Mouse (Mus musculus): ENCODE measurements around the gene Gdf15.
A peak's percentile ranks its signal among the peaks of the same experiment; 100 is the strongest.

Gdf15 gene

GRCm38 (mm10) chr8:70606780-70607602, 25.3 kb downstream of the Gdf15 start:
- no peak for DNase-seq (ENCODE audit: low spot score in 2 of 2)

- DNase-seq (ENCODE audit: low spot score in 2 of 2): no peak
Measured at GRCm38 (mm10) chr8:70605871-70606779, 26.1 kb downstream of the Gdf15 start.

DNA sequence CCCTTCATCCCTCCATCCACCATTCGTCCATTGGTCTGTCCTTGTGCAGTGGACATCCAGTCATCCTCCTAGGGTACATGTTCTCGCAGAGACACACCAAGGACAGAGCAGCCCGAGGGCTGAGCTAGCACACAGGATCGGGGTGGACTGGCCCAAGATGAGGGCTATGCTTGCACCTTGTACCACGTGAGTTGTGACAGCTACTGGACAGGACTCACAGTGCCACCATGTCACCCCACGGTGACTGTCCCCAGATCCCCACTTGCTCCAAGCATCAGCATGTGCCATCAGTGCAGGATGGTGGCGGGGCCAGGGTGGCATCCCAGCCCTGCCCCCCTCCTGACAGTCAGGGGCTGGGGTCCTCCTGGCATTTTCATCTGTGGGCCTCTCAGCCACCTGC, 27.7 kb downstream of the Gdf15 start:
- no peak for DNase-seq (ENCODE audit: low spot score in 2 of 2)

DNA sequence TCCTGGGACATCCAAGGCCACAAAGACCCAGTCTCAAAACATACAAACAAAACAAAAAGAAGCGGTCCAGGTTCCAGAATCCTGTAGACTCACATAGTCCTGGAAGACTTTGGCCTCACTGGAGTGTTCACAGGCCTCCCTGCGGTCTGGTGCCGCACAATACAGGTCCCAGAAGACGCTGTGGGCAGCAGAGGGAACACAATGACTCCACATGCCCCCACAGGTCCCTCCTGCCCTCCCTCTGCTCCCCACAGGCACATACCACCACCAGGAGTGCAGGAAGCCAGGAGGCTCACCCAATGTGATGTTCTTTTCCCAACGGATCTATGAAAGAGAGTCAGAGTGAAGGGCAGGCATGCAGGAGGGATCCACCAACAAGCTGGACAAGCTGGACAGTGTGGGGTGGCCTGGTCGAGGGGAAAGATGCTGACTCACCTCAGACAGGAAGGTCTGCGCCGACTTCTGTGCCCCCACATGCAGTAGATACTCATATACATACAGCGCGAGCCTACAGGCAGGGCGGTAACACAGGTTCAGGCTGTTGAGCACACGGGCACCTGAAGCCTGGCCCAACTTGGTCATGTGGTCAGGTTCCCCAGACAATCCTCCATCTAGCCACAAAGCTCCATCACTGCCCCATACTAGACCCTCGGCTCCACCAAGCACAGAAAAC, 30.0 kb downstream of the Gdf15 start:
- DNase-seq (ENCODE audit: low spot score in 2 of 2): no peak

DNA sequence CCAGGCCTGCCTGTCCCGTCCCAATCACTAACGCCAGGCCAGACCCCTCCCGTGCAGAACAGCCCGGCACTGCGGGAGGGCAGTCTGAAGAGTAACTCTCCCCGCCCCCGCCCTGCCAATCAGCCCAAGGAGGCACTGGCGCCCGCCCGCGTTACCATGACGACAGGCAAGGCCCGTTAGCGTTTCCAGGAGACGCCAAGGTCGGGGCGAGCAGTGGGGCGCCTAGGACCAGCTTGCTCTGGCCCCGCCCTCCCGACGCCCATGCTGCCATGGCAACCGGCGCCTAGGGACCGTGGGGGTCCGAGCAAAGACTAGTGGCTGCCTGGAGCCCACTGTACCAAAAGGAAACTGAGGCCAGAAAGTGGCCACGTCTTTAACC, 31.0 kb downstream of the Gdf15 start:
- DNase-seq (ENCODE audit: low spot score in 2 of 2): peak in 1 of 2 experiments; percentile 81

DNA sequence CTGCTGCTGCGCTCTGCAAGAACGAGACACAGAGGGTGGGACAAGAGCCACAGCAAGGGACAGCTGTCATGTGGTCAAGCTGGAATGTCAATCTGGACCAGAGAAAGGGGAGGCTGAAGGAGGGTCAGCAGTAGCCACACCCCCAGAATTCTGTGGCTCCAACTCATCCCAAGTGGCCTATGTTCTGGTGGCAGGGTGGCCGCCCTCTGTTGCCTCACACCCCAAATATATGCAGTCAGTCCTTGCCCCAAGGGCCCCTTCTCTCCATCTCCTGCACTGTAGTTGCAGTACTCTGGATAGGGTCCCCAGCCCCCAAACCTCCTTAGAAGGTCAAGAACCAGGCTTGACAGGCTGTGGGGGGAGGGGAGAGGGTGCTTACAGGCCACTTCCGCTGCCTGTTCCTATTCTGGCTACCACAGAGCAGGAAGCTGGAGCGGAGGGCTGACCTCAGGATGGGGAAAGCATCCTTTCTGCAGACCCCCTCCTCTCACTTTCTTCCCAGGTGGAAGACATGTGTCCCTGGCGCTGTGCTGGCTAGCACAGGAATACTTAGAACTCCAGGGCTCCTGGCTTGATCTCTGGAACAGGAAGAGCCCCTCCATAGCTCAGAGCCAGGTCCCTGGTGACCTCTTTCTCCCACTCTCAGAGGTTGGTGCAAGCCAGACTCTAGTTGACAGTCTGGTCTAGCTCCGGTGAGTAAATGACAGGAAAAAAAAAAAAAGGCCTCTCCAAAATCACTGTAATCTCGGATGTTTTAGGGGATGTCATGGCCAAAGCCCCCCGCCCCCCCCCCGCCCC, 31.6 kb downstream of the Gdf15 start:
- no peak for DNase-seq (ENCODE audit: low spot score in 2 of 2)

- no peak for DNase-seq (ENCODE audit: low spot score in 2 of 2)
Measured at GRCm38 (mm10) chr8:70599507-70600290, 32.6 kb downstream of the Gdf15 start.

DNA sequence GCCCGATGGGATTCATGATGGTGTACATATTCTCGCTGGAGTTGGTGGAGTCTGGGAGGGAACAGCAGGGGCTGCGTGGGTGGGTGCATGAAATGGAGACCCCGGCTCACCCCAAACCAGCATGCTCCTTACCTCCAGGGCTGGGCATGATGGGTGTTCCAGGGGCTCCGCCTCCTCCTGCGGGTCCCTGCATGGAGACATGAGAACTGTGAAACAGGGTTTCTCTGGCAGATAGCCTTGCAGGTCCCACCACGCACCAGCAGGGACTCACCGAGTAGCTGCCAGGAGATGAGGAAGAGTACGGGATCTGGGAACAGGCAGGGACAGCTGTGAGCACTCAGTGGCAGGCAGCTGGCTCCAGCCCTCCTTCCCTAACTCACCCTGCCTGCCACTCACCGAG, 33.5 kb downstream of the Gdf15 start:
- DNase-seq (ENCODE audit: low spot score in 2 of 2): no peak

- peak in 1 of 2 experiments; percentile 87 for DNase-seq (ENCODE audit: low spot score in 2 of 2)
Measured at GRCm38 (mm10) chr8:70598283-70598682, 34.0 kb downstream of the Gdf15 start.

GRCm38 (mm10) chr8:70597417-70598272, 34.6 kb downstream of the Gdf15 start:
- no peak for DNase-seq (ENCODE audit: low spot score in 2 of 2)

DNA sequence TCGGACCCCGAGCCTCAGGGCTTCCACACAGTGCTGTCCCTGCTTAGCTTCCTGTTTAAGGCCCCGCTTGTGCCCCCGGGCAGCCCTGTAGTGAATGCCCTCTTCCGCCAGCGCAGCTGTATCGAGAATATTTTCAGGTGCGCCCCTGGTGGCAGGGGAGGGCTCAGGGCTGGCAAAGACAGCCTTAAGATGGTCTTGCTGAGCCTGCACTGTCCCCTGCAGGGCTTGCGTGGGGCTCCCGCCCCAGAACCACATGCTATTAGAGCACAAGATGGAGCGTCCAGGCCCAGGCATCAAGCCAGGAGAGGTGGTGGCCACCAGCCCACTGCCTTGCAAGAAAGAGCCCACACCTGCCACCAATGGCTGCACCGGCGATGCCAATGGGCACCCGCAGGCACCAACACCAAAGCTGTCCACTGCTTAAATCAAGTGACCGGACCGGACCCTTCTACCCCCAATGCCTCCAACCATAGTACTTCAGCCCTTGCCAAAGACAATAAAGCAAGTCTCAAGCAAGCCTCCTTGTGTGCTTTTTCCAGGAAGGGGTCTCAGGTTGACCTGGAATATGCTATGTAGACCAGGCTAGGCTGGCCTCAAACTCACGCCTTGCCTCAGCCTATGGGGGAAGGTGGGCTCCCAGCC, 35.4 kb downstream of the Gdf15 start:
- DNase-seq (ENCODE audit: low spot score in 2 of 2): no peak

DNA sequence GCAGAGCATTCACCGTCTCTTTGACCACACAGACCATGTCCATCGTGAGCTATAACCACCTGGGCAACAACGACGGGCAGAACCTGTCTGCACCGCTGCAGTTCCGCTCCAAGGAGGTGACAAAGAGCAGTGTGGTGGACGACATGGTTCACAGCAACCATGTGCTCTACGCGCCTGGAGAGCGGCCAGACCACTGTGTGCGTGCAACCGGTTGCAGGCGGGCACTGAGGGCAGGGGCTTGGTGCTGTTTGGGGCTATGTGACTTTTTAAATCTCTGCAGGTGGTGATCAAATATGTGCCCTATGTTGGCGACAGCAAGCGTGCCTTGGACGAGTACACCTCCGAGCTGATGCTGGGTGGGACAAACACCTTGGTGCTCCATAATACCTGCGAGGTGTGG, 36.0 kb downstream of the Gdf15 start:
- DNase-seq (ENCODE audit: low spot score in 2 of 2): no peak

GRCm38 (mm10) chr8:70595811-70596210, 36.4 kb downstream of the Gdf15 start:
- no peak for DNase-seq (ENCODE audit: low spot score in 2 of 2)

DNA sequence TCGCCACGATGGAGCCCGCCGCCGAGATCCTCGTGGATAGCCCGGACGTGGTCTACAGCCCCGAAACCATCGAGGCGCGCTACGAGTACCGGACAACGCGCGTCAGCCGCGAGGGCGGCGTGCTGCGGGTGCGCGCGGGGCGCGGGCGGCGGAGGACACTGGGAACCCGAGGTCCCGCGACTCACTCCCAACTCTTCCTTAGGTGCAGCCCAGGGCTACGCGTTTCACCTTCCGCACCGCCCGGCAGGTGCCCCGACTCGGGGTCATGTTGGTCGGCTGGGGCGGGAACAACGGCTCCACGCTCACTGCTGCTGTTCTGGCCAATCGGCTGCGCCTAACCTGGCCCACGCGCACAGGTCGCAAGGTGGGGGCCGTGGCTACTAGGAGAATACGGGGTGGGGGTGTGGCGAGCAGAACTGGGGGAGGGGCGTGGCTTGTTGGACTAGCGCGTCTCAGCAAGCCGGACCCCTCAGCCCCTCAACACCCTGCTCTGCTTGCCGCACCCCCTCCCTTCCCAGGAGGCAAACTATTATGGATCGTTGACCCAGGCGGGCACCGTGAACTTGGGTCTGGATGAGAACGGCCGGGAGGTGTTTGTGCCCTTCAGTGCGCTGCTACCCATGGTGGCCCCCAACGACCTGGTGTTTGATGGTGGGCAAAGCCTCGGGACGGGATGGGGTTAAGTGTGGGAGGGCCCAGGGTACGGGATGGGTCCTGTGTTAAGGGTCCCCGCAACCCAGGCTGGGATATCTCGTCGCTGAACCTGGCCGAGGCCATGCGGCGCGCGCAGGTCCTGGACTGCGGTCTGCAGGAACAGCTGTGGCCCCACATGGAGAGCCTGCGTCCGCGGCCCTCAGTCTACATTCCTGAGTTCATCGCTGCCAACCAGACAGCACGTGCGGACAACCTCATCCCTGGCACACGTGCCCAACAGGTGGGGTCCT, 37.4 kb downstream of the Gdf15 start:
- no peak for DNase-seq (ENCODE audit: low spot score in 2 of 2)

DNA sequence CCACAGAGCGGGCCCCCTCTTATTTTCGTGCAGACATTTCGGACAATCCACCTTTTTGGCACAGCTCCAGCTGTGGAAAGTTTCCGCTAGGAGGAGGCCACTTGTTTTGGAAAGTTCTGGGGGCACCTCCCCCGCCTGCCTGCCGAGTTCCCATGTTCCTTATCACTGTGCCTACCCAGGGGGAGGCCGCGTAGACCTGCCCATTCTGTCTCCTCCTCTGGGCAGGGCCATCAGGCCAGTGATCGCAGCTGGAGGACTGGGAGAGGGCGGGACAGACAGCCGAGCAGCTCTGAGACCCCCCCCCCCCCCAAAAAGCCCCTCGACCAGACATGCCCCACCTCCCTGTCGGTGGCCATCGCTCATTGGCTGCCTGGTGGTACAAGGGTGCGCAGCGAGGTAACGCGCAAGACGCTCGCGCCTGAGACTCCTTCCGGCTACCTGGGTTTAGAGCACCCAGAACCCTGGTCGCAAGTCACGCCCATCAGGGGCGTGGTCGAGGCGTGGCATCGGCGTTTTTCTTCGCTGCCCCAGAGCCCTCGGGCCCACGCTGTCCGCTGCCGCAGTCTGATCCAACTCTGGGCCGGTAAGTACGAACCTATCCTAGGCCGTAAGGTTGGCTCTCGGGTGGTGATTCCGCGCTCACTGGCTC, 38.2 kb downstream of the Gdf15 start, which contains the start of gene Isyna1:
TSS of gene Isyna1 (plus strand) at position 413 of the 649 bp plus-strand sequence.
- peak in 1 of 2 experiments; percentile 75 for DNase-seq (ENCODE audit: low spot score in 2 of 2)

DNA sequence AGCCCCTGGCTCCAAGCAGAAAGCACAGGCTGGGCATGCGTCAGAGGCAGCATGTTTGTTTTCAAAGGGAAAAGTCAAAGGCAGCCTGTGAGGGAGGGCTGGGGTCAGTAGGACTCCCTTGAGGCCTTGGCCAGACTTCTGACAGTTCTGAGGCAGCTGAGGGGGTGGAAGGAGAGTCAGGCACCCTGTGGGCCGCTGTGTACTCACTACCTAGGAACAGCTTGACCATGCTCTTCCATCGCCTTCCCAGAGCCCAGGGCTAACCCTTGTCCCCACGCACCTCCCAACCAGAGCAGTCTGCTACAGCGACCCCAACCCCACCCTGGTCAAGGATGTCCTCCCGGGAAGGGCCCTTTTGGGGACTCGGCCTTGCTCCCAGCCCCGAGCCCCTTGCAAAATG, 39.1 kb downstream of the Gdf15 start:
- no peak for DNase-seq (ENCODE audit: low spot score in 2 of 2)

- DNase-seq (ENCODE audit: low spot score in 2 of 2): no peak
Measured at GRCm38 (mm10) chr8:70591569-70591968, 40.7 kb downstream of the Gdf15 start.
